In genomic region chr6:21986660-21987331, GRCm38 (mm10) we compare ENCODE assay signal across 8 mouse cellular contexts. TPM values are rescaled to one million over a fixed set of nuclear protein-coding genes. Genes with fewer than 3 reads are reported as not detected.
A peak's percentile ranks its signal among the peaks of the same experiment; 100 is the strongest.
DNase-seq lines count a peak whose midpoint lies in the region; ATAC-seq and TF ChIP-seq lines count a peak whose summit lies in the region.

No protein-coding gene starts in this region.

- peak overlapping the region; percentile 88 for H3K4me2 ChIP-seq in forebrain, embryonic 11.5 days (ENCODE audit: low read depth, low read length, severe bottlenecking)
- H3K4me2 ChIP-seq in limb, embryonic 11.5 days (ENCODE audit: low read depth, severe bottlenecking): peak overlapping the region; percentile 82
- H3K4me2 ChIP-seq in myocyte (ENCODE audit: low read depth): peak overlapping the region; percentile 94

- no peak overlapping the region for H3K27ac ChIP-seq in forebrain, embryonic 11.5 days (ENCODE audit: low read depth, low read length)
- peak overlapping the region; percentile 77 for H3K27ac ChIP-seq in limb, embryonic 11.5 days (replicated peaks; ENCODE audit: low read depth, low read length)

- no peak for TF ChIP-seq POLR2A in myocyte (IDR thresholded peaks at IDR 0.05; ENCODE audit: insufficient read length, low read depth)

- no peaks in the 10 kb centered on the region for H3K36me3 ChIP-seq in erythroblast, embryonic 14.5 days (ENCODE audit: control insufficient read depth)
- H3K36me3 ChIP-seq in forebrain, embryonic 11.5 days (ENCODE audit: control insufficient read depth, insufficient read depth, low read length): no peaks in the 10 kb centered on the region
- no peaks in the 10 kb centered on the region for H3K36me3 ChIP-seq in limb, embryonic 11.5 days (ENCODE audit: control insufficient read depth, insufficient read depth, low read length)
- no peaks in the 10 kb centered on the region for H3K36me3 ChIP-seq in myocyte (ENCODE audit: control insufficient read depth, insufficient read depth)

- H3ac ChIP-seq in myocyte (ENCODE audit: control insufficient read depth, insufficient read length): no peak overlapping the region

- peak overlapping the region; percentile 30; the same call in 1 of the 2 replicates for H3K9ac ChIP-seq in forebrain, embryonic 11.5 days (ENCODE audit: low read length)
- peak overlapping the region; percentile 89 for H3K9ac ChIP-seq in limb, embryonic 11.5 days (ENCODE audit: low read length)

- ATAC-seq in erythroblast, adult 5-6 weeks (replicated peaks; ENCODE audit: low FRiP score, poor library complexity, severe bottlenecking): no peak
- peak; percentile 16; the same call in 1 of the 2 replicates for ATAC-seq in forebrain, embryonic 11.5 days (replicated peaks; ENCODE audit: low FRiP score)
- no peak for ATAC-seq in limb, embryonic 11.5 days (ENCODE audit: insufficient number of reproducible peaks, low FRiP score, low TSS enrichment, low read depth)

- intact Hi-C loops in heart, postnatal 36 days (cut with DNase I): loop anchor here (2.0 to 5.0 kb wide), 3 partner anchors 14 to 189 kb away; no protein-coding TSS in a partner anchor

- 9% methylated on average over 24 of the region's 24 CpGs for WGBS in forebrain, embryonic 11.5 days
- 3% methylated on average over 24 of the region's 24 CpGs for WGBS in limb, embryonic 11.5 days

- no peaks in the 10 kb centered on the region for H3K79me2 ChIP-seq in myocyte (ENCODE audit: control insufficient read depth, insufficient read depth)

- H3K4me3 ChIP-seq in erythroblast, embryonic 14.5 days (replicated peaks): peak overlapping the region; percentile 51
- H3K4me3 ChIP-seq in forebrain, embryonic 11.5 days (ENCODE audit: low read depth, low read length): peak overlapping the region; percentile 35
- H3K4me3 ChIP-seq in limb, embryonic 11.5 days (ENCODE audit: low read depth, low read length): peak overlapping the region; percentile 54
- peak overlapping the region; percentile 43 for H3K4me3 ChIP-seq in myocyte

- peaks cover 35% of the 10 kb centered on the region for H3K27me3 ChIP-seq in erythroblast, embryonic 14.5 days (ENCODE audit: control insufficient read depth)
- H3K27me3 ChIP-seq in forebrain, embryonic 11.5 days (ENCODE audit: control insufficient read depth, insufficient read depth, low read length): peaks cover 13% of the 10 kb centered on the region; the same call in 1 of the 2 replicates
- no peaks in the 10 kb centered on the region for H3K27me3 ChIP-seq in limb, embryonic 11.5 days (ENCODE audit: control insufficient read depth, insufficient read depth, low read length)
- H3K27me3 ChIP-seq in myocyte (ENCODE audit: control insufficient read depth, insufficient read depth, insufficient read length): no peaks in the 10 kb centered on the region

- H3K4me1 ChIP-seq in erythroblast, embryonic 14.5 days (ENCODE audit: control insufficient read depth): no peaks in the 10 kb centered on the region
- peaks cover 2% of the 10 kb centered on the region; the same call in 1 of the 2 replicates for H3K4me1 ChIP-seq in forebrain, embryonic 11.5 days (replicated peaks; ENCODE audit: control insufficient read depth, insufficient read depth, low read length)
- 0 out of 2 replicates have a peak, but pooled peaks cover 3% of the 10 kb centered on the region for H3K4me1 ChIP-seq in limb, embryonic 11.5 days (ENCODE audit: control insufficient read depth, insufficient read depth, low read length)

- no peaks in the 10 kb centered on the region for H3K9me3 ChIP-seq in erythroblast, embryonic 14.5 days (ENCODE audit: control insufficient read depth, low read length)
- H3K9me3 ChIP-seq in forebrain, embryonic 11.5 days (ENCODE audit: control insufficient read depth, low read length): no peaks in the 10 kb centered on the region
- no peaks in the 10 kb centered on the region for H3K9me3 ChIP-seq in limb, embryonic 11.5 days (ENCODE audit: control insufficient read depth, low read length)

- peak; percentile 55 for DNase-seq in forebrain, embryonic 11.5 days (ENCODE audit: low spot score)
- DNase-seq in heart, postnatal 36 days: peak; percentile 65 to 72
- peak; percentile 59 for DNase-seq in limb, embryonic 11.5 days (ENCODE audit: low spot score)
- DNase-seq in thymus, postnatal 10 days (ENCODE audit: low spot score in 2 of 2): no peak
- no peak for DNase-seq in frontal cortex, adult 2 months (ENCODE audit: extremely low spot score in 1 of 2, low spot score in 1 of 2)

TF ChIP-seq in myocyte, 11 proteins besides CTCF, POLR2A, EP300 and RAD21:
- TF ChIP-seq MYOD1 (IDR thresholded peaks at IDR 0.05; ENCODE audit: control insufficient read depth in 1 of 3, insufficient read length in 2 of 3, low read depth in 2 of 3): no peak
- TF ChIP-seq MYOG (IDR thresholded peaks at IDR 0.05; ENCODE audit: control insufficient read depth in 1 of 3, insufficient read depth in 1 of 3, insufficient read length in 2 of 3, low read depth in 2 of 3): no peak
- no peak for TF ChIP-seq USF1 (IDR thresholded peaks at IDR 0.05; ENCODE audit: low read depth)
- no peak for TF ChIP-seq MAX (IDR thresholded peaks at IDR 0.05; ENCODE audit: low read depth)
- no peak for TF ChIP-seq CEBPB (IDR thresholded peaks at IDR 0.05; ENCODE audit: insufficient read depth, poor library complexity, severe bottlenecking)
- no peak for TF ChIP-seq TCF12 (IDR thresholded peaks at IDR 0.05; ENCODE audit: insufficient read depth, poor library complexity, severe bottlenecking)
- no peak for TF ChIP-seq REST (IDR thresholded peaks at IDR 0.05; ENCODE audit: insufficient read depth, insufficient read length)
- TF ChIP-seq TCF3 (IDR thresholded peaks at IDR 0.05; ENCODE audit: insufficient read length, low read depth): no peak
- TF ChIP-seq E2F4 (IDR thresholded peaks at IDR 0.05; ENCODE audit: insufficient read depth): no peak
- no peak for TF ChIP-seq POLR2AphosphoS2 (IDR thresholded peaks at IDR 0.05; ENCODE audit: insufficient read length, low read depth)
- no peak for TF ChIP-seq SRF (IDR thresholded peaks at IDR 0.05; ENCODE audit: control insufficient read depth, insufficient read length, low read depth)

RNA-seq across cellular contexts. Expression of gene Cped1, which starts 1.1 kb away (rescaled TPM):
- 0.02 TPM in 1 of 2 replicates, not detected in the other for polyA plus RNA-seq in erythroblast, embryonic 14.5 days (2012)
- total RNA-seq in erythroblast, adult 5-6 weeks (2015; ENCODE audit: low replicate concordance): not detected in 2 replicates
- total RNA-seq in erythroblast, adult 5-6 weeks (2017; ENCODE audit: low replicate concordance): 0.68 and 0.70 TPM in 2 replicates
- polyA plus RNA-seq in forebrain, embryonic 11.5 days (2014; fragmentation: Nextera tagmentation; extraction: Ambion mirVana): 15.3 and 17.2 TPM in 2 replicates
- total RNA-seq in heart, postnatal 36 days (2021): 10 to 100 TPM; 22.1 to 22.2 TPM
- polyA plus RNA-seq in limb, embryonic 11.5 days (2014; fragmentation: Nextera tagmentation; extraction: Ambion mirVana): 74.8 and 75.0 TPM in 2 replicates
- 0.79 TPM for polyA plus RNA-seq in myocyte (2012; fragmentation: generic; extraction: Trizol)
- 2.2 and 2.8 TPM in 2 replicates for polyA plus RNA-seq in frontal cortex, adult 2 months (2012; rRNA removed)

RNA-seq across cellular contexts. Expression of gene Ing3, which starts 37.4 kb away (rescaled TPM):
- polyA plus RNA-seq in erythroblast, embryonic 14.5 days (2012): 0.78 and 0.89 TPM in 2 replicates
- 14.8 and 19.6 TPM in 2 replicates for total RNA-seq in erythroblast, adult 5-6 weeks (2015; ENCODE audit: low replicate concordance)
- 18.8 and 32.6 TPM in 2 replicates for total RNA-seq in erythroblast, adult 5-6 weeks (2017; ENCODE audit: low replicate concordance)
- polyA plus RNA-seq in forebrain, embryonic 11.5 days (2014; fragmentation: Nextera tagmentation; extraction: Ambion mirVana): 44.5 and 46.7 TPM in 2 replicates
- total RNA-seq in heart, postnatal 36 days (2021): 10 to 100 TPM; 14.1 to 14.4 TPM
- 54.6 and 58.2 TPM in 2 replicates for polyA plus RNA-seq in limb, embryonic 11.5 days (2014; fragmentation: Nextera tagmentation; extraction: Ambion mirVana)
- polyA plus RNA-seq in myocyte (2012; fragmentation: generic; extraction: Trizol): 8.1 TPM
- 15.1 and 20.0 TPM in 2 replicates for polyA plus RNA-seq in frontal cortex, adult 2 months (2012; rRNA removed)

Comparison
In these comparisons a context has a peak if more than half of its experiments do, and no peak if none do; other contexts are left out.
1. DNase-seq: peak in forebrain, embryonic 11.5 days (single experiment), heart, postnatal 36 days (2 of 2) and limb, embryonic 11.5 days (single experiment); none in thymus, postnatal 10 days (0 of 2) and frontal cortex, adult 2 months (0 of 2).
2. Peak in every context shown above with its lines, with median percentiles within 50 percentile points of each other: H3K4me3 ChIP-seq and H3K4me2 ChIP-seq.